Mouse (Mus musculus) adrenal gland, postnatal 25 days (tissue): ENCODE measurements around the gene Gm266. TPM values are rescaled to one million over a fixed set of nuclear protein-coding genes. Genes with fewer than 3 reads are reported as not detected.

Source experiments
- DNase-seq: peaks from one replicate; pipeline ENCODE4 v3.0.0; 2021; ENCODE audit warnings: mixed read lengths
- total RNA-seq: library from RNA; stranded (reverse); gene quantifications from 2 replicates; pipeline ENCODE4 v1.2.3, GENCODE M21; 2021

The Gm266 gene
- total RNA-seq, 1 experiment from 2014 or later: not detected

- no peak for DNase-seq
Observed at GRCm38 (mm10) chr12:111503063-111503567, 17.5 kb upstream of the Gm266 start.

- no peak for DNase-seq
Observed at GRCm38 (mm10) chr12:111500725-111501124, 15.1 kb upstream of the Gm266 start.

- no peak for DNase-seq
Observed at GRCm38 (mm10) chr12:111499617-111500016, 14.0 kb upstream of the Gm266 start.

GRCm38 (mm10) chr12:111497076-111497475 lies 11.5 kb upstream of the Gm266 start:
- DNase-seq: no peak

- DNase-seq: no peak
Observed at GRCm38 (mm10) chr12:111494931-111495330, 9.3 kb upstream of the Gm266 start.

GRCm38 (mm10) chr12:111489261-111489865 lies 3.7 kb upstream of the Gm266 start:
- no peak for DNase-seq

GRCm38 (mm10) chr12:111486455-111486854 lies 832 bp upstream of the Gm266 start:
- no peak for DNase-seq

- no peak for DNase-seq
Observed at GRCm38 (mm10) chr12:111485046-111485651, 474 bp downstream of the Gm266 start.

- DNase-seq: peak; percentile 35
Observed at GRCm38 (mm10) chr12:111479917-111480316, 5.7 kb downstream of the Gm266 start.

- no peak for DNase-seq
Observed at GRCm38 (mm10) chr12:111478924-111479323, 6.7 kb downstream of the Gm266 start.

GRCm38 (mm10) chr12:111474893-111475643 lies 10.6 kb downstream of the Gm266 start:
- peak; percentile 54 for DNase-seq

GRCm38 (mm10) chr12:111474384-111474783 lies 11.2 kb downstream of the Gm266 start:
- DNase-seq: no peak

- DNase-seq: no peak
Observed at GRCm38 (mm10) chr12:111472886-111473285, 12.7 kb downstream of the Gm266 start.

- DNase-seq: no peak
Observed at GRCm38 (mm10) chr12:111471721-111472120, 13.9 kb downstream of the Gm266 start.

- no peak for DNase-seq
Observed at GRCm38 (mm10) chr12:111471119-111471518, 14.5 kb downstream of the Gm266 start.

- peak; percentile 71 for DNase-seq
Observed at GRCm38 (mm10) chr12:111469507-111469906, 16.1 kb downstream of the Gm266 start.

GRCm38 (mm10) chr12:111468206-111468605 lies 17.4 kb downstream of the Gm266 start:
- DNase-seq: no peak

GRCm38 (mm10) chr12:111466369-111466768 lies 19.3 kb downstream of the Gm266 start:
- DNase-seq: no peak

GRCm38 (mm10) chr12:111463570-111463969 lies 22.1 kb downstream of the Gm266 start:
- no peak for DNase-seq

GRCm38 (mm10) chr12:111457742-111458141 lies 27.9 kb downstream of the Gm266 start:
- DNase-seq: no peak

GRCm38 (mm10) chr12:111455860-111456259 lies 29.8 kb downstream of the Gm266 start:
- no peak for DNase-seq

GRCm38 (mm10) chr12:111455311-111455846 lies 30.2 kb downstream of the Gm266 start:
- DNase-seq: no peak
